Mouse (Mus musculus) embryo, embryonic 11 days (tissue): Measurements from ENCODE around the gene Fbrsl1.

ENCODE experiments used
- DNase-seq: peaks from one replicate; pipeline ENCODE4 v3.0.0-alpha.2; 2015

Fbrsl1 gene

GRCm38 (mm10) chr5:110448436-110449134 lies at the start of gene Fbrsl1:
Gene Fbrsl1, minus strand, starts transcription at chr5:110448503.
- peak; percentile 100 for DNase-seq

GRCm38 (mm10) chr5:110498071-110498470 lies 49.8 kb upstream of the Fbrsl1 start:
- peak; percentile 30 for DNase-seq

- no peak for DNase-seq
Measured at GRCm38 (mm10) chr5:110497556-110497955, 49.3 kb upstream of the Fbrsl1 start.

- DNase-seq, result no peak
Measured at GRCm38 (mm10) chr5:110495051-110495450, 46.7 kb upstream of the Fbrsl1 start.

GRCm38 (mm10) chr5:110494396-110494795 lies 46.1 kb upstream of the Fbrsl1 start:
- DNase-seq, result no peak

GRCm38 (mm10) chr5:110493785-110494184 lies 45.5 kb upstream of the Fbrsl1 start:
- DNase-seq, result peak; percentile 86

- no peak for DNase-seq
Measured at GRCm38 (mm10) chr5:110489639-110490038, 41.3 kb upstream of the Fbrsl1 start.

GRCm38 (mm10) chr5:110487943-110488342 lies 39.6 kb upstream of the Fbrsl1 start:
- no peak for DNase-seq

GRCm38 (mm10) chr5:110486674-110487334 lies 38.5 kb upstream of the Fbrsl1 start:
- DNase-seq, result peak; percentile 68

GRCm38 (mm10) chr5:110484711-110485110 lies 36.4 kb upstream of the Fbrsl1 start:
- no peak for DNase-seq

GRCm38 (mm10) chr5:110479228-110479627 lies 30.9 kb upstream of the Fbrsl1 start:
- no peak for DNase-seq

GRCm38 (mm10) chr5:110474156-110474555 lies 25.9 kb upstream of the Fbrsl1 start:
- no peak for DNase-seq

GRCm38 (mm10) chr5:110472834-110473233 lies 24.5 kb upstream of the Fbrsl1 start:
- no peak for DNase-seq

- no peak for DNase-seq
Measured at GRCm38 (mm10) chr5:110471981-110472476, 23.7 kb upstream of the Fbrsl1 start.

- DNase-seq, result no peak
Measured at GRCm38 (mm10) chr5:110471285-110471684, 23.0 kb upstream of the Fbrsl1 start.

GRCm38 (mm10) chr5:110469227-110469925 lies 21.1 kb upstream of the Fbrsl1 start:
- DNase-seq, result no peak

GRCm38 (mm10) chr5:110468296-110468695 lies 20.0 kb upstream of the Fbrsl1 start:
- no peak for DNase-seq

- DNase-seq, result no peak
Measured at GRCm38 (mm10) chr5:110467725-110468124, 19.4 kb upstream of the Fbrsl1 start.

- DNase-seq, result peak; percentile 17
Measured at GRCm38 (mm10) chr5:110466531-110467424, 18.5 kb upstream of the Fbrsl1 start.

- DNase-seq, result no peak
Measured at GRCm38 (mm10) chr5:110462646-110463045, 14.3 kb upstream of the Fbrsl1 start.

- DNase-seq, result no peak
Measured at GRCm38 (mm10) chr5:110458936-110459335, 10.6 kb upstream of the Fbrsl1 start.

- no peak for DNase-seq
Measured at GRCm38 (mm10) chr5:110455272-110455671, 7.0 kb upstream of the Fbrsl1 start.

- no peak for DNase-seq
Measured at GRCm38 (mm10) chr5:110449294-110449693, 991 bp upstream of the Fbrsl1 start.
